Mouse (Mus musculus): ENCODE results near the gene Slc2a9. TPM values are rescaled to one million over a fixed set of nuclear protein-coding genes. Genes with fewer than 3 reads are reported as not detected.

The Slc2a9 gene
- 0.27 and 0.42 TPM in 2 replicates for polyA plus RNA-seq (2015; fragmentation: Nextera tagmentation; extraction: Ambion mirVana)

DNA sequence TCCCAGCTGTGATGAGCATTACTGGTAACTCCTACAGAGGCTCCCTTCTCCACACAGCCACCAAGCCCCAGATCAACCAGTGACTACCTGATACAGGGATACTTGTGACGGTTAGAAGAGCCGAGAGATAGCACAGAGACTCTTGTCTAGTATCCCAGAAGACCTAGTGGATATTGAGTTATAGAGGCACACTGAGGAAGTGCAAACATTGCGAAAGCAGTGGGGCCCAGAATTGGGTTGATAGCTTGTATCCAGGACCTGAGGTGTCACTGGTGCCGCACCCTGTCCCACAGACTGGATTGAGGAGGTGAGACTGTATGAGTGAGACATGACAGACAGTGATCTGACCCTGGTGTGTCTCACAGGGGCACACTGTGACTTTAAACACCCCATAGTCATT, at the start of gene Slc2a9:
Gene Slc2a9 (minus strand): TSS at position 152 of the 400 bp plus-strand sequence.
- no peaks in the 10 kb centered on the region for H3K36me3 ChIP-seq
- no peak within 1 kb of the TSS for H3K4me2 ChIP-seq
- no peak within 1 kb of the TSS for H3K4me3 ChIP-seq
- peaks cover 30% of the 10 kb centered on the region for H3K4me1 ChIP-seq
- H3K27ac ChIP-seq (replicated peaks): no peak within 1 kb of the TSS
- 66% methylated on average over 4 of the region's 4 CpGs for WGBS
- H3K9me3 ChIP-seq: no peaks in the 10 kb centered on the region
- no peak within 1 kb of the TSS for H3K9ac ChIP-seq
- H3K27me3 ChIP-seq (replicated peaks): no peaks in the 10 kb centered on the region
- no peak for ATAC-seq (ENCODE audit: extremely low read depth, insufficient number of reproducible peaks, low FRiP score, low TSS enrichment)

DNA sequence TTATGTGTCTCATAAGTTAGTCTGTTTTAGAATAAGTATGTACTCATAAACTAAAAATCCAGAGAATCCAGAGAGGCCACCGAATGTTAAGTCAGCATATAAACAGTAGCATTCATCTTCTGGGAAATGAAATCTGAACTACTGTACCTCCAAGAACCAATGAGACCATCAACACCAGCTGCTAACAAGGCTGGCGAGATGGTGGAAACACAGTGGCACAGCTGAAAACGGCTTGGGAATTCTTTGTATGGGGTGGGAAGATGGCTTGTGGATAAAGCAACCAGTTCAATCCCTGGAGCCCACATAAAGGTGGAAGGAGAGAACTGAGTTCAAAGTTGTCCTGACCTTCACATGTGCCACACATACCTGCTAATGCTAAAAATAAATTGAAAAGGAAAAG, 49.7 kb upstream of the Slc2a9 start:
- Histone ChIP-seq H3K36me3 (peaks cover 100% of the 10 kb centered on the region), H3K27ac (replicated peaks) (peak overlapping the region; percentile 51)

DNA sequence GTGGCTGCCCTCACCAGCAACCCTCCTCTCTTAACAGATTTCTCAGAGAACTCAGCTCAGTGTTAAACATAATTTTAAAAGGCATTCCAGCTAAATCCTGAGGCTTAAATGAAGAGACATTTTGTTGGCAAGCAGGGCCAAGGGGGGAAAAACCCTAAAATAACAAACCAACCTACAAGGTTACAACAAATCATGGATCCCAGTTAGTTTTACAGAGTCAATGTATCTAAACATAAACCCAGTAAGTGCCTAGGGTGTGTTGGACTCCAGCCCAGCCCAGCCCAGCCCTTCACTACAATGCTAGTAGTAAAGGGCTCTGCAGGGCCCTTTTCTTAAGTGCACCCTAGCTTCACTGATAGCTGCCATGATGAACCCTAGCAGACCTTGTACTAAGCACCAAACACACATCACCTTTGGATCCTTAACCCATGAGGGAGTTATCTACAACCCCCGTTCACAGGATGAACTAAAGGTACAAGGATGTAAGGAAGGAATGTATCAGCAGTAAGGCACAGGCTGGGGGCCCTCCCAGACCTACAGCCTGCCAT, 47.4 kb upstream of the Slc2a9 start:
- Histone ChIP-seq H3K9ac (peak overlapping the region; percentile 72), H3K27me3 (replicated peaks) (no peaks in the 10 kb centered on the region), H3K36me3 (peaks cover 100% of the 10 kb centered on the region), H3K4me2 (peak overlapping the region; percentile 51; the same call in 1 of the 2 replicates), H3K27ac (replicated peaks) (peak overlapping the region; percentile 96), H3K4me1 (peaks cover 98% of the 10 kb centered on the region), H3K9me3 (no peaks in the 10 kb centered on the region), H3K4me3 (no peak overlapping the region)
- WGBS: 22% methylated on average over 1 of the region's 1 CpGs
- ATAC-seq (ENCODE audit: extremely low read depth, insufficient number of reproducible peaks, low FRiP score, low TSS enrichment): no peak

More for the DNA sequence above, 49.7 kb upstream of the Slc2a9 start:
- H3K4me1 ChIP-seq: peaks cover 99% of the 10 kb centered on the region
- no peak for ATAC-seq (ENCODE audit: extremely low read depth, insufficient number of reproducible peaks, low FRiP score, low TSS enrichment)
- H3K4me2 ChIP-seq: no peak overlapping the region
- H3K9me3 ChIP-seq: no peaks in the 10 kb centered on the region
- 0 out of 2 replicates have a peak overlapping the region, but pooled peaks have one; percentile 28 for H3K9ac ChIP-seq
- no peaks in the 10 kb centered on the region for H3K27me3 ChIP-seq (replicated peaks)
- no peak overlapping the region for H3K4me3 ChIP-seq
- 69% methylated on average over 3 of the region's 3 CpGs for WGBS

DNA sequence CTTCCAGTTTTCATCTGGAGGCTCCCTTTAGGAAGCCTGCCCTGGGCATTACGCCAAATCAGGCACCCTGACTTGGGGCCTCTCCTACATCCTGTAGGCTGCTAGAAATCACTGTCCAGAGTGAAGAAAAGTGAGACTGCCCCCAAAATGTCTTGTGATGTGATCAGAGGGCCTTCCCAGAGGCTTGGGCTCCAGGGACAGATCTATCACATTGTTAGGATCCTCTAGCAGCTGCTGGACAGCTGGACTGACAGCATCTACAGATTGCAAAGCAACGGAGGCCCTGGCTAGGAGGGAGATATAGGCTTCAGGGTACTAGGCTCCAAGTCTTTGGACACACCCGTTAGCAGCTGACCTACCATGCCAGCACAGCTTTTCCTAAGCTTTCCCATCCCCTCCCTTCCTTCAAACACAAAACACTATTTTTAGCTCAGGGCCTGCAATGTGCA, 46.5 kb upstream of the Slc2a9 start:
- no peak overlapping the region for H3K4me3 ChIP-seq
- H3K27ac ChIP-seq (replicated peaks): peak overlapping the region; percentile 96
- H3K9me3 ChIP-seq: no peaks in the 10 kb centered on the region
- H3K36me3 ChIP-seq: peaks cover 100% of the 10 kb centered on the region
- H3K4me2 ChIP-seq: peak overlapping the region; percentile 51
- H3K9ac ChIP-seq: peak overlapping the region; percentile 72
- peaks cover 98% of the 10 kb centered on the region for H3K4me1 ChIP-seq
- no peaks in the 10 kb centered on the region for H3K27me3 ChIP-seq (replicated peaks)
- peak; percentile 26; the same call in 1 of the 2 replicates for ATAC-seq (ENCODE audit: extremely low read depth, insufficient number of reproducible peaks, low FRiP score, low TSS enrichment)
- WGBS: 16% methylated on average over 3 of the region's 3 CpGs

DNA sequence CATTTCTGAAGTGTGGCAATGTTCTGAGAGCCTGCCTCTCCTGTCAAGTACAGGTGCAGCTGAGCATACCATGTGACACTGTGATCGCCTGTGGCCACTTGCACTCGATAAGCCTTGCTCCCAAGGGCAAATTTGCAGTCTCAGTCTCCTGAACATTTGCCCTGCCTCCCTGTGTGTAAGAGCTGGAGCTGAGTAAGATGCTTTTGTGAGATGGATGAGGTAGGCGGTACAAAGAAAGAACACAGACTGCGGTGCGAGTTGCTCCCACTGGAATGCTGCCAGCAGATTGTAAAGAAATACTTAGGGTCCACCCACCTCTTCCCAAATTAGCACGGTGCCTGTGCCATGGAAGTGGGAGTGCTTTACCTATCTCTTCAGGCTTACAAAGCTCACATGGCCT, 44.4 kb upstream of the Slc2a9 start:
- WGBS: 36% methylated on average over 6 of the region's 6 CpGs
- no peak overlapping the region for H3K4me3 ChIP-seq
- peaks cover 91% of the 10 kb centered on the region for H3K4me1 ChIP-seq
- ATAC-seq (ENCODE audit: extremely low read depth, insufficient number of reproducible peaks, low FRiP score, low TSS enrichment): no peak
- H3K27me3 ChIP-seq (replicated peaks): no peaks in the 10 kb centered on the region
- no peaks in the 10 kb centered on the region for H3K9me3 ChIP-seq
- peak overlapping the region; percentile 96 for H3K27ac ChIP-seq (replicated peaks)
- H3K9ac ChIP-seq: no peak overlapping the region
- peak overlapping the region; percentile 10; the same call in 1 of the 2 replicates for H3K4me2 ChIP-seq
- peaks cover 100% of the 10 kb centered on the region for H3K36me3 ChIP-seq

DNA sequence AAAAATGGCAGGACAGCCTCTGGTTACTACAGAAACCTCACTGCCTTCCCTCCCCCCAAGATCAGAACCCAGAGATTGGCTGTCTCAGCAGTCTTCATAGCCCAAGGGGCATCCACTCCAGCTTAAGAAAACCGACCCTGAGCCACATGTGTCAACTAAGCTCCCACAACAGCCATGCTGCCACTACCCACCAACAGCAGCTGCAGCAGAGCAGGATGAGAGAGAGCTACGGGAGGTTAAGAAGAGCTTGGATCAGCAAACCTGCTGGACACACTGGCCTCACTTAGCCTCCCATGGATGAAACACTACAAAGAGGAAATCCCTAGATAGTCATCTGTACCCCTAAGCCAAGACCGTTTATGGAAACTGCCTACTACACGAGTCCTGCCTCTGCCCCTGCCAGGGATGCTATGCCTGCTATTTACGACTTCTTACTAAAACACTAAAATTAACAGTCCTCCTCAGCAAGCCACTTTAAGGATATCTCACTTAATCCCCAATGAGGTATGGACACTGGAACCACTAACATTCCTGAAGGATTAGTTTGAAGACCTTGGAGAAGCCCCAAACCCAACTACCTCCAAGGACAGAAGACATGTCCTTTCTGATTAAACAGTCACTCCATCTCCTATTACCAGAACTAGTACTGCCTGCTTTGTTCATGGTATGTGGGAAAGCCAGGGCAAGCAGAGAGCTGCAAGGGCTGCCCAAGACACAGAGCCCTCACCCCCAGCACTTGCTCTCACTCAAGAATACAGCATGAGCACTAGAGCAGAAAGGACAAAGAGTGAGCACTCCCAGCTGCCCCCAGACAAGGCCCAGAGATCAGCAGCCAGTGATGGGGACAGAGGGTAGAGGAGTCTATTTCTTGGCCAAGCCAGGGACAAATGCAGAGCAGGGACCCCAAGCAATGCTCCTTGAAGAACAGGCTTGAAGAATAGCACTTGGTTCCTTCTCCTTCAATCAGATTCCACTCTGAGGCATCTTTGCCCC, 41.8 kb upstream of the Slc2a9 start:
- H3K27ac ChIP-seq (replicated peaks): peak overlapping the region; percentile 32
- WGBS: 67% methylated on average over 5 of the region's 5 CpGs
- H3K4me1 ChIP-seq: peaks cover 80% of the 10 kb centered on the region
- H3K4me2 ChIP-seq: no peak overlapping the region
- ATAC-seq (ENCODE audit: extremely low read depth, insufficient number of reproducible peaks, low FRiP score, low TSS enrichment): no peak
- H3K9me3 ChIP-seq: no peaks in the 10 kb centered on the region
- H3K9ac ChIP-seq: no peak overlapping the region
- no peaks in the 10 kb centered on the region for H3K27me3 ChIP-seq (replicated peaks)
- H3K36me3 ChIP-seq: peaks cover 100% of the 10 kb centered on the region
- no peak overlapping the region for H3K4me3 ChIP-seq

DNA sequence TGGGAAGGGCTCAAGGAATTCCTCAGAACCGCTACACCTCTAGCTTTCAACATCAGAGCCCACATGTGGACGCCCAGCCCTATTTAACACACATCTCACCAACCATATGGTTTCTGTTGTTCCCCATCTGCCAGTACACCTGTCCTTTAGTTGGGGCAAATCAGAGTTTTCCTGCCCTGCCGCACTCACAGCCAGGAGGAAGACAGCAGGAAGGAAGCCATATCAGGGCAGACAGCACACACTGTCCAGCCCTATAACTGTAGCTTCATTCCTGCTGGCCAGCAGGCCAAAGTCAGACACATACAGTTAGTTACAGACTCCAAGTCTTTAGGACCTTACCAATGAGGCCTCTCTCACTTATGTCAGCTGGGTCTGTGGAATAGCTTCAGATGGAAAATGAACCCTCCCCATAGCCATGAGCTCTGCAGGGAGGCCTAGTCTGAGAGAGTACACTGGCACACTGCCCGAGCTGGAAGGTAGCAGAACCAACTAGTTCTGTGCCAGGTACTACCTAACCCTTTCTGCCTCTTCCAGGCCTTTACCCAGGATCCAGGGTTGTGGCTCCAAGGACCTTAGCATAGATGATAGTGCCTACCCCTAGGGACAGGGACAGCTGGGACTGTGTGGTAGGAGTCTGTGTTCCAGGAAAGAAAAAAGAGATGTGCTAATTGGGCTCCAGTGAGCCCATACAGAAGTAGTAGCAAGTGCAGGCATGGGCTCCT, 40.7 kb upstream of the Slc2a9 start:
- peak overlapping the region; percentile 32 for H3K27ac ChIP-seq (replicated peaks)

DNA sequence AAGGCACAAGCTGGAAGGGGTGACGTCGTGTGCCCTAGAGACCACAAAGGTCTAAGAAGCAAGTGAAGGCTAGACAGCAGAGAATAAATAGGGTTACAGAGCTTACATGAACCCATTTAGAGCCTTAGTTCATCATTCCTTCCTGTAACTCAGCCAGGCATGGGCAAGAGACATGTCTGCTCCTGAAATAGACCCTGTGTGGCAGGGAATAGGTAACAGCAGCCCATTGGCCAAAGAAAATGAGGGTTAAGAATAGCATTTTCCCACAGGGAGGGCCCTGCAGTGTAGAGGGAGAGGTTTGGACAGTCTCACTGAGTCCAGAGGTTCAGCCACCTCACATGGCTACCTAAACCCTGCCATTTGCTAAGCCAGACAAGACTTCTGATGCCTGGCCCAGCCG, 38.8 kb upstream of the Slc2a9 start:
- peak overlapping the region; percentile 65 for H3K27ac ChIP-seq (replicated peaks)
- peak overlapping the region; percentile 5; the same call in 1 of the 2 replicates for H3K9ac ChIP-seq
- H3K4me1 ChIP-seq: peaks cover 54% of the 10 kb centered on the region
- H3K4me3 ChIP-seq: no peak overlapping the region
- H3K4me2 ChIP-seq: no peak overlapping the region
- H3K27me3 ChIP-seq (replicated peaks): no peaks in the 10 kb centered on the region
- peaks cover 100% of the 10 kb centered on the region for H3K36me3 ChIP-seq
- H3K9me3 ChIP-seq: no peaks in the 10 kb centered on the region
- no peak; the same call in 1 of the 2 replicates for ATAC-seq (ENCODE audit: extremely low read depth, insufficient number of reproducible peaks, low FRiP score, low TSS enrichment)
- 81% methylated on average over 3 of the region's 3 CpGs for WGBS

More for the DNA sequence above, 40.7 kb upstream of the Slc2a9 start:
- WGBS: 83% methylated on average over 4 of the region's 4 CpGs
- Histone ChIP-seq H3K36me3 (peaks cover 100% of the 10 kb centered on the region), H3K4me1 (peaks cover 71% of the 10 kb centered on the region), H3K9ac (no peak overlapping the region), H3K4me2 (no peak overlapping the region), H3K27me3 (replicated peaks) (no peaks in the 10 kb centered on the region), H3K4me3 (no peak overlapping the region), H3K9me3 (no peaks in the 10 kb centered on the region)
- ATAC-seq (ENCODE audit: extremely low read depth, insufficient number of reproducible peaks, low FRiP score, low TSS enrichment): no peak

DNA sequence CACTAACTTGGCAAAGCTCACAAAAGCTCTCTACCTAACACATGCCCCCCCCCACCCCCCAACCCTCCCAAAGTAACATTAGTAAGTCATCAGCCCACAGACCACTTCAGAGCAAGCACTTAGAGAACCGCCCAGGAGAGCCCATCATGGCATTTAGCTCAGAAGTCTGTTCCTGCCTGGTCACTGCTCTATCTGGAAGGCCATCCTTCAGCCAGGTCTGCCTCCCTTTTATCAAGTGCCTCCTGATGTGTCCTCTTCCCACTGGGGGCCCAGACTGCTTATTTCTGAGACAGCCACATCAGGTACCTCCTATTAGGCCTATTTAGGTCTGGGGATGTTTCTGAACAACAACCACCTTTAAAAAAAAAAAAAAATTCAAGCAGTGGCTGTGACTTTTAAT, 38.0 kb upstream of the Slc2a9 start:
- no peak overlapping the region for H3K9ac ChIP-seq
- H3K27ac ChIP-seq (replicated peaks): no peak overlapping the region
- no peak for ATAC-seq (ENCODE audit: extremely low read depth, insufficient number of reproducible peaks, low FRiP score, low TSS enrichment)
- H3K4me2 ChIP-seq: no peak overlapping the region
- H3K4me3 ChIP-seq: no peak overlapping the region
- H3K4me1 ChIP-seq: peaks cover 46% of the 10 kb centered on the region
- no peaks in the 10 kb centered on the region for H3K9me3 ChIP-seq
- 63% methylated on average over 1 of the region's 1 CpGs for WGBS
- peaks cover 100% of the 10 kb centered on the region for H3K36me3 ChIP-seq
- no peaks in the 10 kb centered on the region for H3K27me3 ChIP-seq (replicated peaks)

DNA sequence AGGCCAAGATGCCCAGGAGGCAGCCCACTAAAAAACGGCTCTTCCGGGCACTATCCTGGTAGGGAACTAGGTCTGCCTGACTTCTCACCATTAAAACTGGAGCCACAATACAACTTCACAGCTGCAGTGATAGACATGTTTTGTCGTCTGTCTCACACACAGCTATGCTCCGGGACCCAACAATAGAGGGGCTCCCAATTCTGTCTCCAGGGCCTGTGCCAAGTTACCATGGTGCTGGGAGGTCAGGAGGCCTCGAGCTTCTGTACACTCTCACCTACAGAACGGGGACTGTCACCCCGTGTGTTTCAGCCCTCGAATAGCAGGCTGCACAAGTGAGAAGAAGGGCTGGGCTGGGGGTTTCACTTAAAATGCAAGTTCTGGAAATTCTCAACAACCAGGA, 35.6 kb upstream of the Slc2a9 start:
- Histone ChIP-seq H3K9me3 (no peaks in the 10 kb centered on the region), H3K9ac (no peak overlapping the region), H3K4me1 (peaks cover 23% of the 10 kb centered on the region), H3K4me2 (no peak overlapping the region), H3K36me3 (peaks cover 100% of the 10 kb centered on the region), H3K4me3 (no peak overlapping the region), H3K27me3 (replicated peaks) (no peaks in the 10 kb centered on the region), H3K27ac (replicated peaks) (no peak overlapping the region)
- no peak for ATAC-seq (ENCODE audit: extremely low read depth, insufficient number of reproducible peaks, low FRiP score, low TSS enrichment)
- WGBS: 88% methylated on average over 8 of the region's 8 CpGs

DNA sequence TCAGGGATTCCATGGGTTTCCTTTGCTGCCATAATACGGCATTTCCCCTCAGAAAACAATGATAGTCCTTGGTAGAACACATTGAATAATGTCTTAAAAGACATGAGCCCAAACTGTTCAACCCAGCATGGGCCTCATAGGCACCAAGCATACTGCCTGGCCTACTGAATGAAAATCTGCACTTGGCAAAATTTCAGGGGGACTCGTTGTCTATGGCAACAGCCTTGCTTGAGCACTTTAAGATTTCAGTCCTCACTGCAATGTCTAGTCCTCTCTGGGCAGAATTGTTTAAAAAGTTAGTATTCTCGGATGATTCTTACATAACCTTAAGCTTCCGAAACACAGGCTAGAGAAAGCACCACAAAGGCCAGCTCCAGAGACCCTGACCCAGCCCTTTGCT, 34.9 kb upstream of the Slc2a9 start:
- no peak overlapping the region for H3K4me3 ChIP-seq
- H3K9me3 ChIP-seq: no peaks in the 10 kb centered on the region
- H3K4me1 ChIP-seq: peaks cover 20% of the 10 kb centered on the region
- no peak for ATAC-seq (ENCODE audit: extremely low read depth, insufficient number of reproducible peaks, low FRiP score, low TSS enrichment)
- no peak overlapping the region for H3K4me2 ChIP-seq
- H3K36me3 ChIP-seq: peaks cover 100% of the 10 kb centered on the region
- H3K27me3 ChIP-seq (replicated peaks): no peaks in the 10 kb centered on the region
- H3K27ac ChIP-seq (replicated peaks): no peak overlapping the region
- 81% methylated on average over 4 of the region's 4 CpGs for WGBS
- no peak overlapping the region for H3K9ac ChIP-seq

All from heart, embryonic 13.5 days (tissue).